Mouse (Mus musculus) heart, adult 11 months (tissue): Measurements from ENCODE around the gene Evl.

ENCODE experiments used
- DNase-seq: peaks from one replicate; pipeline ENCODE4 v3.0.0; 2022

Evl gene

GRCm38 (mm10) chr12:108592866-108593265, 38.3 kb downstream of the Evl start:
- DNase-seq: peak; percentile 78

GRCm38 (mm10) chr12:108600864-108601263, 46.3 kb downstream of the Evl start:
- no peak for DNase-seq

- DNase-seq: peak; percentile 52
Observed at GRCm38 (mm10) chr12:108601326-108601725, 46.8 kb downstream of the Evl start.

- no peak for DNase-seq
Observed at GRCm38 (mm10) chr12:108604546-108604945, 50.0 kb downstream of the Evl start.

GRCm38 (mm10) chr12:108605521-108606281, 51.2 kb downstream of the Evl start:
- DNase-seq: peak; percentile 58

- no peak for DNase-seq
Observed at GRCm38 (mm10) chr12:108606321-108606720, 51.8 kb downstream of the Evl start.

GRCm38 (mm10) chr12:108609446-108609845, 54.9 kb downstream of the Evl start:
- no peak for DNase-seq

- DNase-seq: no peak
Observed at GRCm38 (mm10) chr12:108610255-108610654, 55.7 kb downstream of the Evl start.

- DNase-seq: peak; percentile 93
Observed at GRCm38 (mm10) chr12:108613081-108613480, 58.6 kb downstream of the Evl start.

- no peak for DNase-seq
Observed at GRCm38 (mm10) chr12:108617511-108617910, 63.0 kb downstream of the Evl start.

- DNase-seq: no peak
Observed at GRCm38 (mm10) chr12:108619853-108620416, 65.4 kb downstream of the Evl start.

- no peak for DNase-seq
Observed at GRCm38 (mm10) chr12:108622406-108622805, 67.9 kb downstream of the Evl start.

- DNase-seq: no peak
Observed at GRCm38 (mm10) chr12:108629556-108629955, 75.0 kb downstream of the Evl start.

GRCm38 (mm10) chr12:108630741-108631688, 76.5 kb downstream of the Evl start:
- no peak for DNase-seq

GRCm38 (mm10) chr12:108632501-108632900, 78.0 kb downstream of the Evl start:
- no peak for DNase-seq

GRCm38 (mm10) chr12:108634031-108634430, 79.5 kb downstream of the Evl start:
- DNase-seq: no peak

- DNase-seq: no peak
Observed at GRCm38 (mm10) chr12:108635501-108635900, 81.0 kb downstream of the Evl start.

GRCm38 (mm10) chr12:108637440-108637839, 82.9 kb downstream of the Evl start:
- no peak for DNase-seq

- DNase-seq: no peak
Observed at GRCm38 (mm10) chr12:108639126-108639525, 84.6 kb downstream of the Evl start.

- no peak for DNase-seq
Observed at GRCm38 (mm10) chr12:108642019-108642418, 87.5 kb downstream of the Evl start.

GRCm38 (mm10) chr12:108646234-108646633, 91.7 kb downstream of the Evl start:
- no peak for DNase-seq

- DNase-seq: no peak
Observed at GRCm38 (mm10) chr12:108647784-108648183, 93.3 kb downstream of the Evl start.

GRCm38 (mm10) chr12:108651053-108651660, 96.6 kb downstream of the Evl start:
- peak; percentile 93 for DNase-seq
